Mouse (Mus musculus) erythroblast, embryonic 14.5 days (primary cell): ENCODE measurements around the gene Zfp422.

Source experiments
- GATA1 ChIP-seq: IDR thresholded peaks from 2 replicates; pipeline ENCODE4 v1.6.1; 2012; ENCODE audit warnings: low read length, inconsistent platforms, mixed read lengths
- TAL1 ChIP-seq: IDR thresholded peaks from 3 replicates; pipeline ENCODE4 v1.6.1; 2012; ENCODE audit warnings: low read length, inconsistent platforms, mixed read lengths

- TF ChIP-seq TAL1 (no peak), GATA1 (no peak)
These were observed 10.7 kb downstream of the Zfp422 start for GRCm38 (mm10) chr6:116618073-116618472.
